Mouse (Mus musculus) olfactory bulb, adult 2 months (tissue): ENCODE results near the gene Trim7.

ENCODE experiments used
- CTCF ChIP-seq: fragments of 200-500 bp; IDR thresholded peaks from 2 replicates; pipeline ENCODE4 v1.5.1; 2012; ENCODE audit warnings: low read depth, mild to moderate bottlenecking, low read length, moderate library complexity; ENCODE audit not compliant: insufficient read depth
- POLR2A ChIP-seq: fragments of 200-500 bp; IDR thresholded peaks from 2 replicates; pipeline ENCODE4 v1.6.1; 2012; ENCODE audit warnings: mild to moderate bottlenecking, low read depth, low read length, moderate library complexity; ENCODE audit not compliant: insufficient read depth

DNA sequence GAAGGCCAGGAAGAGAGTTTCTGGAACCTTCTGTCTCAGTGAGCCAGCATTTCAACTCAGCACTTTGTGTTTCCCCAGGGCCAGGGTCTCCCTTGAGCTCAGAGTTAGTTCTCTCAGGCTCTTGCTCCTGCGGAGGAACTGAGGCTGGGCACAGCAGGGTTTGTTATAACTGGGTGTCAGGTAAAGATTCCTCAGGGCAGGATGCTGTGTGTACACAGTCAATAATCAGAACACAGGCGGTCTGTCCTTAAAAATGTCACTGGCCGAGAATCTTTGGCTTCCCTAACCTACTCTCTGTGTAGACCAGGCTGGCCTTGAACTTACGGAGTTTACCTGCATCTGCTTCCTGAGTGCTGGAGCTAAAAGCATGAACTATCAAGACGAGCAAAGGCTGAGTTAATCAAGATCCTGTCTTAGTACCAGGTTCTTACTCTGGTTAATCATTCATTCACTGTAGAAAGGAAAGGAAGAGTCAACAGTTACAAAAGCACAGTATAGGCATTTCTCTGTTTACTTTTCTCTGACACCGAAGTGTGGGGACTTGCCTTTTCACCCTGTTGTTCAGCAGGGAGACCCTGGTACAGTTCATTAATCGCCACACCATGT lies 46.9 kb downstream of the Trim7 start:
- TF ChIP-seq CTCF = no peak
- no peak for TF ChIP-seq POLR2A
